Mouse (Mus musculus) embryo, embryonic 10.5 days (tissue): ENCODE measurements at regions not wholly inside any gene's neighbourhood (a gene's known extent, or its start where the extent isn't known, plus 50 kb on each side); places are given as distances from the start of the nearest gene placed in this dataset.

Experiments
- DNase-seq: peaks from one replicate; pipeline ENCODE4 v3.0.0-alpha.2; 2015; ENCODE audit warnings: low spot score

GRCm38 (mm10) chr6:52481975-52482374 lies 158.2 kb downstream of the Hibadh start:
- DNase-seq = no peak

GRCm38 (mm10) chr6:52486146-52486545 lies 154.0 kb downstream of the Hibadh start:
- no peak for DNase-seq

- DNase-seq = no peak
These were observed 153.5 kb downstream of the Hibadh start for GRCm38 (mm10) chr6:52486655-52487054.

- no peak for DNase-seq
These were observed 152.3 kb downstream of the Hibadh start for GRCm38 (mm10) chr6:52487861-52488260.

GRCm38 (mm10) chr6:52490264-52490775 lies 149.9 kb downstream of the Hibadh start:
- DNase-seq = no peak

- DNase-seq = no peak
These were observed 144.9 kb downstream of the Hibadh start for GRCm38 (mm10) chr6:52495301-52495700.

- no peak for DNase-seq
These were observed 144.3 kb downstream of the Hibadh start for GRCm38 (mm10) chr6:52495855-52496254.
